Mouse (Mus musculus) yolk sac, embryonic 10.5 days (tissue): ENCODE measurements around the gene Gm16405.
"Not testable (repeated sequence)": the region's sequence is repeated elsewhere in the genome, so short reads cannot be mapped to it uniquely, and the experiment has no call there.

Source experiments
- DNase-seq: peaks from one replicate; pipeline ENCODE4 v3.0.0-alpha.2; 2017; ENCODE audit warnings: low spot score

The Gm16405 gene

GRCm38 (mm10) chrX:54530908-54531307, at the start of gene Gm16405:
TSS of gene Gm16405 (plus strand) at chrX:54531208.
- not testable (repeated sequence) for DNase-seq
